Mouse (Mus musculus): ENCODE data around the gene Pts. TPM values are rescaled to one million over a fixed set of nuclear protein-coding genes. Genes with fewer than 3 reads are reported as not detected.

Gene Pts
- total RNA-seq, 2 experiments from 2014 or later: 26.0 to 31.2 TPM

DNA sequence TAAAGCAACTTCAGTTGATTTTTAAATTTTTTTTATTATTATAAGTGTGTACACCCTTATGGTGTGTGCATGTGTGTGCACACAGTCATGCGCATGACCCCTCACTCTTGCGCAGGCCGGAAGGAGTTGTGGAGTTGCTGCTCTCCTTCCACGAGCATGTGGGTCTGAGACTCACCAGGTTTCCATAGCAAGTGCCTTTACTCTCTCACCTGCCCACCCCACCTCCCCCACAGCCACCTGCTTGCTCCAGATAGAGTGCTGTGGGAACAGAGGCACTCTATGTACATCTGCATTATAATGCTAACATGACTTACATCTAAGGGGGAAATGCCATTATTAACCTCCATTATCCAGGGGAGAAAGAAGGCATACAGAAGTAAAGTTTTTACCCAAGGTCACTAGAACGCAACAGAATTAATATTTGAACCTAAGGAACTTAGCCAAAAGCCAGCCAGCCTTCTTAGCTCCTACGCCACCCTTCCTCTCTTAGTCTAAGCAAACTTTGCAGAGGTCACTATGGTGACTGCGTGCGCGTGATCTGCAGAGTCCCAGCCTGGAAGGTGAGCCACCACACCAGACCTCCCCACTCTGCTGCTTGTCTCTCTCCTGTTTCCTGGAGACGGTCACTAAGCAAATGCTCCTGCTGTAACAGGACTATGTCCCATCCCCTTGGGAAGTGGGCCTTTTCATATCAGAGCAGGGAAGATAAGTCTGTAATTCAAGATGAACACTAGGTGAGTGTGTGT lies 32.9 kb downstream of the Pts start:
- intact Hi-C loops (cut with DNase I): no loop called here
- no peak for DNase-seq

- intact Hi-C loops (cut with DNase I): no loop called here
- DNase-seq: no peak
Measured at GRCm38 (mm10) chr9:50494311-50494710, 34.2 kb downstream of the Pts start, which contains the start of gene Plet1. Gene Plet1 (plus strand): TSS chr9:50494525.

GRCm38 (mm10) chr9:50493777-50494176 lies 34.7 kb downstream of the Pts start:
- intact Hi-C loops (cut with DNase I): no loop called here
- DNase-seq: no peak

DNA sequence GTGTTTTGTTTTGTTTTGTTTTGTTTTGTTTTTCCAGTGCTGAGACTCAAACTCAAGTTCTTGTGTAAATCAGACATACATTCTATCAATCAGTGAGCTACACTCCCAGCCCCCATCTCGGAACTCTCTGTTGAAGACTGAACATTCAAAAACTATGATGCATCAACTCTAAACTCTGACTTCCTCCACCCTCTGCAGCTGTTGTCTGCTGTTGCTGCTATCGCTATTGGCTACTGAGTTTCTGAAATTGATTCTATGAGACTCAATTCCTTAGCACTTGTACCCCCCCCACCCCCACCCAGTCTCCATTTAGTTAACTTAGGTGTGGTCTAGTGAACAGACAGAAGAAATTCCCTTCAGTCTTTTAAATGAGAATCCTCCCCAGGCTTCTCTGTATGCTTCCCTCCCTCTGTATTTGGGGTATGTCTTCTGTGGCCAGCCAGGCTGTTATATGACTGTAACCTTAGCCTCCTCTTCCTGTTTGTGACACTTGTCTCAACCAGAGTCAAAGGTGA lies 36.9 kb downstream of the Pts start:
- DNase-seq: no peak
- intact Hi-C loops (cut with DNase I): no loop called here

GRCm38 (mm10) chr9:50490836-50491235 lies 37.7 kb downstream of the Pts start:
- DNase-seq: no peak
- intact Hi-C loops (cut with DNase I): no loop called here

GRCm38 (mm10) chr9:50485521-50485920 lies 43.0 kb downstream of the Pts start:
- intact Hi-C loops (cut with DNase I): no loop called here
- DNase-seq: no peak

GRCm38 (mm10) chr9:50482743-50483142 lies 45.8 kb downstream of the Pts start:
- no peak for DNase-seq
- intact Hi-C loops (cut with DNase I): no loop called here

- no peak for DNase-seq
- intact Hi-C loops (cut with DNase I): no loop called here
Measured at GRCm38 (mm10) chr9:50479476-50479875, 49.0 kb downstream of the Pts start.

- DNase-seq: no peak
- intact Hi-C loops (cut with DNase I): no loop called here
Measured at GRCm38 (mm10) chr9:50478826-50479225, 49.7 kb downstream of the Pts start.

GRCm38 (mm10) chr9:50477270-50477669 lies 51.3 kb downstream of the Pts start:
- intact Hi-C loops (cut with DNase I): no loop called here

GRCm38 (mm10) chr9:50476651-50477050 lies 51.9 kb downstream of the Pts start:
- intact Hi-C loops (cut with DNase I): no loop called here
- DNase-seq: no peak

More at GRCm38 (mm10) chr9:50477270-50477669, 51.3 kb downstream of the Pts start:
- DNase-seq: no peak

DNA sequence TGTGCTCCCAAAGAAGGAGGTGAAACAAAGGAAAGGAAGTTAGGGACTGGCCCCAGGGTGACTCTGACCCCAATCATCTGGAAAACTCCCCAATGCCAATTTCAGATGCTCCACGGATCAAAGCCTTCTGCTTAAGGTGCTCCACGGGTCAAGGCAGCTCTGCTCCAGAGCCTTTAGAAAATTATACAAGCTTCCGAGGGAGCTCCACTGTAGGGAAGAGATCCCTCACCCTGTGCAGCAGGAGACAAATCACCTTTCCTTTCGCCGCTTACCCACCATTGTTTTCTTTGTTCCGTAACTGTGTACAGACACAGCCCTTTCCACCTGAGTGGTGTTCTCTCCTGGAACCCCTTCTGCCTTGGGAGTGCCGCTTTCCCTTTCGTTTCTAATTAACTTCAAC lies 52.8 kb downstream of the Pts start:
- no peak for DNase-seq
- intact Hi-C loops (cut with DNase I): no loop called here

- intact Hi-C loops (cut with DNase I): no loop called here
- DNase-seq: no peak
Measured at GRCm38 (mm10) chr9:50475318-50475717, 53.2 kb downstream of the Pts start.

Other genes starting within 250 kb of the Pts start
- 100 to 1,000 TPM; 420 to 495 TPM for gene Rpl10-ps3, start 183.8 kb downstream of the Pts start, total RNA-seq (2021)
- gene Plet1, start 34.2 kb downstream of the Pts start, total RNA-seq (2021): 1 to 10 TPM in 1 of 2 experiments, under 1 TPM in 1; 0.95 to 1.7 TPM
- gene Il18, start 26.1 kb upstream of the Pts start, total RNA-seq (2021): 1 to 10 TPM in 1 of 2 experiments, under 1 TPM in 1; 0.84 to 1.8 TPM
- gene Bco2, start 26.5 kb upstream of the Pts start, total RNA-seq (2021): under 1 TPM; 0.42 to 0.49 TPM
- not detected for gene Tex12, start 32.6 kb upstream of the Pts start, total RNA-seq (2021)
- 100 to 1,000 TPM; 693 to 712 TPM for gene Sdhd, start 75.1 kb upstream of the Pts start, total RNA-seq (2021)
- 100 to 1,000 TPM; 271 to 284 TPM for gene Timm8b, start 75.2 kb upstream of the Pts start, total RNA-seq (2021)
- gene Pih1d2, start 88.6 kb upstream of the Pts start, total RNA-seq (2021): under 1 TPM in 1 of 2 experiments, not detected in 1; 0.65 TPM
- 10 to 100 TPM; 13.0 to 16.5 TPM for gene Nkapd1, start 88.7 kb upstream of the Pts start, total RNA-seq (2021)
- 100 to 1,000 TPM; 399 to 460 TPM for gene Dlat, start 131.1 kb upstream of the Pts start, total RNA-seq (2021)
- 1 to 10 TPM; 4.2 to 7.4 TPM for gene Dixdc1, start 210.8 kb upstream of the Pts start, total RNA-seq (2021)
- gene 2310030G06Rik, start 217.8 kb upstream of the Pts start, total RNA-seq (2021): 1 to 10 TPM; 2.5 to 5.5 TPM
- gene Cryab, start 222.6 kb upstream of the Pts start, total RNA-seq (2021): 1,000 to 10,000 TPM; 2,657 to 2,874 TPM
- gene Hspb2, start 223.6 kb upstream of the Pts start, total RNA-seq (2021): 100 to 1,000 TPM; 132 to 137 TPM
- 1 to 10 TPM; 6.0 to 6.6 TPM for gene Fdxacb1, start 239.5 kb upstream of the Pts start, total RNA-seq (2021)
- gene Alg9, start 246.3 kb upstream of the Pts start, total RNA-seq (2021): 1 to 10 TPM; 8.9 to 10.0 TPM
- 10 to 100 TPM in 1 of 2 experiments, 1 to 10 TPM in 1; 8.8 to 11.9 TPM for gene 1110032A03Rik, start 246.8 kb upstream of the Pts start, total RNA-seq (2021)

Measured in heart, postnatal 36 days (tissue).